Mouse (Mus musculus) fat pad, adult 2 months (tissue): ENCODE data around the gene Kcnip3.

Experiments used
- DNase-seq: peaks from one replicate; pipeline ENCODE4 v3.0.0-alpha.2; 2011; ENCODE audit warnings: low read depth, low spot score; ENCODE audit errors: extremely low read depth

Kcnip3 gene

DNA sequence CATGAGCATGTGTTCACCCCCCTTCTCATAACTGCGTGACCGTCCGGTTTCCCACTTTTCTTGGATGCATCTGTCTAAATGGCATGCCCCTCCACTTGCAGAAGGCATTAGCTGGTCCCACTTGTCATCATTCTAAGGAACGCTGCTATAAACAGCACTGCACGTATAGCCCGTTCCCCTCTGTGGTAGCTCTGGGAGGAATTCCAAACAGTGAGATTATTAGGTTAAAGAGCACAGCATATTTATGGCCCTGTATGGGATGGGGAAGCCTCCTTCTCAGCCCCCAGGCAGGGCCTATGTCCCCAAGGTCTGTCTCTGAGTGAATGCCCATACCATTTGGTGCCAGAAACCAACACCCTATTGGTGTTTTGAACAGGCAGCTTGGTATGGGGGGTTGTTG lies 110.8 kb downstream of the Kcnip3 start:
- no peak for DNase-seq
